Mouse (Mus musculus): ENCODE measurements around the gene Ctnna3.

The Ctnna3 gene

DNA sequence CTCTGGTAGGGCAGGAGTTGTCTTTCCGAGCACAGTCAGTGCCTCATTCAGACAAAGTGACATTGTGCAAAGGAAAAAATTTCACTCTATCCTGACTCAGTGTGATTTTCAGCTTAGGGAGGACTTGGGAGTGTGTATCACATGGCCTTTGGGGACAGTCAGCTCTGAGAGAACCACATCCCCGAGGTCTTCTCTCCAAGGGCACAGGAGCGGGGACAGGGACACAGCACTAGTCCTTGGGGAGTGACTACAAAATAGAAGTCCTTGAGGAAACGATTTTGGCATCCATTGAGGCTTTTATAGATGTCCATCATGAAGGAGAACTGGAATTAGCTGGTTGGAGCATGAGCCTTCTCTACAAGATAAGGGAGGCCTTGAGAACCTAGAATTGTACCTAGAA, 259.8 kb downstream of the Ctnna3 start:
- DNase-seq (ENCODE audit: low spot score in 2 of 2): no peak

DNA sequence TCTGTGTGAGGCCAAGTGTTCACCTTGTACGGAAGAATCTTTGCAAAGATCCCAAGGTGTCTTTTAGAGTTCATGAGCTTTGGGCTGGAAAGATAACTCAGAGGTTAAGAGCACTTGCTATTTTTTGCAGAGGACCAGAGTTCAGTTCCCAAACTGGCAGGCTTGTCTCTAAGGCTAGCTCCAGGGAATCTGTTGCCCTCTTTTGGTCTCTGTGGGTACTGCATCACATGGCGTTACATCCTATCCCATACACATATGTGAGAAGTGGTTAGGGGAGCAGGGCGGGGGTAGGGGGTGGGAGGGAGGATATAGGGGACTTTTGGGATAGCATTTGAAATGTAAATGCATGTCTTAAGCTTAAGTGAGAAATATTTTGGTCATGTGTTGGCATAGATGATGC, 262.1 kb downstream of the Ctnna3 start:
- DNase-seq (ENCODE audit: low spot score in 2 of 2): no peak

DNA sequence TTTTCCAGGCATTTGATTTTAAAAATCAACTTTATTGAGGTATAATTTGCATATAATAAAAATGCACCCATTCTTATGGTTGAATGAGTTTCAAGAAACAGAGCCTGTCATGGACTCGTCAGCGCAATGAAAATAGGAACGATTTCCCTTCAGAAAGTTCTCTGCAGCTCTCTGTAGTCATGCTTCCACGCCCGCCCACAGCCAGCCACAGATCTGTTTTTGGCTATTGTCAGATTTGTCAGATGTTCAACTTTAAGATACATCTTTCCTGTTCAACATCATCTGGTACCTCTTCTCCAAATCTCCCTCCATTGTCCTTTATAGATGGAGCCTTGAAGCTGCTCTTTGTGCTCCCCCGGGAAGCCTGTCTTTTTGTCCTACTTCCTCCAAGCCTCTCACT, 280.3 kb downstream of the Ctnna3 start:
- no peak for DNase-seq (ENCODE audit: low spot score in 2 of 2)

DNA sequence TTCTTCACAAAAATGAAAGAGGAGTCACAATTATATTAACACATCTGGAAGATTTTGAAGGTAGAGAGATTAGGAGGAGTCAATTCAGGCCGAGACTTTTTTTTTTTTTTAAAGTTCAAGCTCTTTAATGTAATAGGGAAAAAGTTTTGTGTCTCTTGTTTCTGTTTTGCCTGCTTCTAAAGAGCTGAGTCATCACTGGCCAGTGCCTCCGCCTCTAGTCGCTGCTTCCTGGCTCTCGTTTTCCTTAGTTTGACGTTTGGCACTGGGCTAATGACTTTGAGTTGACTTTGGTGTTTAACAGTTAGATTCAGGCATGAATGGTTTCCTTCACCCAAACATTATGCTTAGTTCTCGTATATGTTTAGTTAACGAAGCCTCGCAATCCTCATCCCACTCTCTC, 282.6 kb downstream of the Ctnna3 start:
- DNase-seq (ENCODE audit: low spot score in 2 of 2): no peak

DNA sequence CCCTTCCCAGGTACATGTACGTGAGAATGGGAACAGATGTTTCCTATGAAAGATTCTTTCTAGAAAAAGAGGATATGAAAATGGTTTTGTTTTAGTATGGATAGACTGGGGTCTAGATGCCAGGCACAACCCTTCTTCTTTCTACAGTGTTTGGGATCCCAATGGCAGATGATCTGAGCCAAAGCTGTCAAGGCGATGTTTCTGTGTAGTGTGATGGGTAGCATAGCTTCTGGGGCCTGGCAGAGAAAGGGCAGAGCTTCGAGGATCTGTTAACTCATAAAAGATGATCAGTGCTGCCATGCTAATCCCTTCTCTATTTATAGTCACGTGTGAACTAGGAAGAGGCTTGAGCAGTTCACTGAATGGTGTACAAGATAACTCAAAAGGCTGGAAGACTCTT, 284.3 kb downstream of the Ctnna3 start:
- no peak for DNase-seq (ENCODE audit: low spot score in 2 of 2)

DNA sequence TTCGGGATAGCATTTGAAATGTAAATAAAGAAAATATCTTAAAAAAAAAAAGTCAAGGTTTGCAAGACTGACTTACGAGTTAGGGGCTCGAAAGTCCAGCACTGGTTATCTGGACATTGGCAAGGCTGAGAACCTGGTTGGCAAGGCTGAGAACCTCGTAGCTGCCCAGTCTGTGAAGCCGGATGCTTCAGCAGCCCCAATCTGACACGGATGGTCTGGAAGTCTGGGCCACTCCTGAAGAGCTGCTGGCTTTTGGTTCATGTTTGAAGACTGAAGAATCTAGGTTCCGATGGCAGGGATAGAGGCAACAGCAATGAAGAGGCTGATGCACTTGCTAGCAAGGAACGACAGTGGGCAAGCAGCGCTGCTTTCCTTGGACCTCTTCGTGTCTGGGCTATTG, 339.0 kb downstream of the Ctnna3 start:
- no peak for DNase-seq (ENCODE audit: low spot score in 2 of 2)

DNA sequence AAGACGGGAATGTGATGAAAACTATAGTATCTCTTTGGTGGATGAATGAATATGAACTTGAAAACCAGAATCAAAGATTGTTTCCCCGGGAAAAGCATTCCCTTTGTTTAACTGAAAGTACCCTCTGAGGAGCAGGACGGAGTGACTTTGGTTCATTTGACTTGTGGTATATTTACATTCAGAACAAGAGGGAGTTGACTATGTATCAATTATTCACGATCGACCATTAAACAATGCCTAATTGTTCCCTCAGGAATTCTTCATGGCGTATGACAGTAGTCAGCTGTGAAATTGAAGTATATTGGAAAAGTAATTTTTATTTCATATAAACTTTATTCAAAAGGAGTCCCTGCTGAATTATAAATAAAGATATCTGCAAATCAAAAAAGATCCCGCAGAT, 341.8 kb downstream of the Ctnna3 start:
- no peak for DNase-seq (ENCODE audit: low spot score in 2 of 2)

DNA sequence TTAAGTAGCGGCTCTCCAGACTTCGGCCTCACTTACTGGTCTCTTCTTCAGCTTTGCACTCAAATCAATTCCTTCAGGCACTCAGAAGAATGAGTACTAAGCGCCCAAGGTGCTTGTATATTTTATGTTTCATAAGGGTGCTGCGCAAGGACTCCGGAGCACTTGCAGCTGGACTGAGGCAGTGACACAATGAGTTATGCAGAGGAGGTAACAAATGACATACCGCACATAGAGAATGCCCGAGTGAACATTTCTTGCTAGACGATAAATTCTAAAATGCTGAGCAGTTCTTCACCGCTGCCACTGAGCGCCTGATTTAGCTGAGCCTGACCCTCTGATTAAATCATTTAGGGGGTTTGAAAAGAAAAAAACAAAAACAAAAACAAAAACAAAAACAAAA, 342.2 kb downstream of the Ctnna3 start:
- no peak for DNase-seq (ENCODE audit: low spot score in 2 of 2)

DNA sequence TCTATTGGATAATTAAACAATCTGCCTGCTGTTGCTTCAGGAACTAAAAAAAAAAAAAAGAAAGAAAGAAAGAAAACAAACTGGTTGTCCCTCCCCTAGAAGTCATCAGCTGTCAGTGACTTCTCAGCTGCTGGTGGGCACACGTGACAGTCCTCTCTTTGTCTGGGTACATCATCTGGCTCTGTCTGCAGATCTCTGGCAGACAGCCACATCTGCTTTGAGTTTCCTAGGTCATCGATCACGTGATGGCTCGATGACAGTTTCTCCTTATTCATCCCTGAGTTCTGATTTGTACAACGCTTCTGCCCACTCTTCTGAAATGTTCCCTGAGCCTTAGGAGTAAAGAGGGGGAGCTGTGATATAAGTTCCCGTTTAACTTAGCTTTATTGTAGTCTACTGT, 352.1 kb downstream of the Ctnna3 start:
- no peak for DNase-seq (ENCODE audit: low spot score in 2 of 2)

DNA sequence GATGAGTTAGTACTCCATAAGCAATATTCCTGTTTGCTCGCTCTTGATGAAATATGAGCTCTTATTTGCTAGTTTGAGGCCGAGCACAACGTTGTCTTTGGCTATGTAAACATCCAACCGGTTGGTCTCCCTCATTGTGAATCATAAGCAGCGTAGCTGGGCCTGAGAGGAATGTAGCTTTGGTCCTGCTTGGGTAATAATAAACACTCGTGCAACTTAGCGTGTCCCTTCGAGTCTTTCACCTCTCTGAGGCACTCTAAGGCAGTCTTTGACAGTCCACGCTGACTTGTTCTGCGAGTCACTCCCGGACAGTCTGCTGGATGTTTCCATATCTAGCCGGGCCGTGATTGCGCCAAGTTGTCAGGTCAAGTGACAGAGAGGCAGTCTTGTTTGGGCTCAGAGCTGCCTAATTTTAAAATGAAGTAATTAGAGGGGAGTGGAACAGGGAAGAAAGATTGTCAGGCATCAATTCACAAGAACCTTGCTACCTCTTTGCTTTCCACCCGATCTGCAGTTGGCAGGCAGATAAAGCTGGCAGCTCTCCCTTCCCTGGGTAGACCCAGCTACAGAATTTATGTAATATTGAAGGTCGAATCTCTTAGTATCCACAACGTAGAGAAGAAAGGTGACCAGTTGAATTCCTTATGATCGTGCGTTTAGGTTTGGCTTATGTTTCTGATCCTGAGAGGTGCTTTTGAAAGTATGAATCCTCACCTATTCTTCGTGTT, 355.1 kb downstream of the Ctnna3 start:
- DNase-seq (ENCODE audit: low spot score in 2 of 2): no peak

DNA sequence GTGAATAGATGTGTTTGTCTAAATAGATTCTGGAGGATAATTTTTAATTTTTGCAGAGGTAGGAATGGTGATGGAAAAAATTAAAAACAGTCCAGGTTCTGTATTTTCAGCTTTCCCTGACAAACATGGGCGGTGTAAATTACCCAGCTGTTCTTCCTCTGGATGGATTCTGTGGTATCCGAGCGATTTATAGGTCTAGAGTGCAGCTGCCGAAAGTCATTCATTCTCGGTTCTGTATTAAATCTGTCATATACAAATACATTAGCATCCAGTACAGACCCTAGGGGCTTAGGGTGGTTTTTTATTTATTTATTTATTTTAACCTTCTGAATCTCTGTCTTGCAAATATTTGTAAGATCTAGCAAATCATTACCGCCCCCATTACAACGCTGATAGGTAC, 356.5 kb downstream of the Ctnna3 start:
- no peak for DNase-seq (ENCODE audit: low spot score in 2 of 2)

DNA sequence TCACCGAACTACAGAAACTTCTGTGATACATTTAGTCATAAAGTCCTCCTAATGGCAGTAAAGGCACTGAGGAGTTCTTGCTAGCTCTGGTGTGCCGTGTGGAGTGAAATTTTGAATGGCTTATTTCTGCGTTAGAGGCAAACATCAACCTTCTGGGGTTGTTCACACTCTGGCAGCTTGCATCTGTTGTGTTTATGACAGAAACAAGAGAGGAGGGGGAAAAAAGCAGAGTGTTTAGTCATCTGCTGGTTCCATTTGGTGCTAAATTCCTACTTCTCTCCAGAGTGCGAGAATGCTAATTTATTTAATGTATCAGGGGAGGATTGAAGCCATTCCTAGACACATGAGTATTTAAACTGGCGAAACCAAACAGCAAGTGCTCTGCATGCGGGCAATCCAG, 374.0 kb downstream of the Ctnna3 start:
- DNase-seq (ENCODE audit: low spot score in 2 of 2): no peak

DNA sequence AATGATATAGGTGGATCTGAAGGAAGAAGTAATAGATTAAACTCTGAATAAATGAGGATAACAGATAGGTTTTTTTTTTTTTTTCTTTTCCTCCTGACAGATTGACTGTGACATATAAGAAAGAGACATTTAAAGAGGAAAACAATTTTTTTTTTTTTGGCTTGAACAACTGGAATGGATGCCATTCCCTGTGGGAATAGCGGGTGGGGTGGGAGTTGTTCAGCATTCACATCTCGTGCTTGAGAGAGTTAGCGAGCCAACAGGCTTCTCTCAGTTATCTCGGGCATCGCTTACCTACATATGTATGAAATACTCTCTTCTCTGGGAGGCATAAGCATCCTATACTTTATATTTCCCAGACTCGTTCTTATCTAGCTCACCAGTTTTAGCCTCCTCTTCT, 375.7 kb downstream of the Ctnna3 start:
- no peak for DNase-seq (ENCODE audit: low spot score in 2 of 2)

DNA sequence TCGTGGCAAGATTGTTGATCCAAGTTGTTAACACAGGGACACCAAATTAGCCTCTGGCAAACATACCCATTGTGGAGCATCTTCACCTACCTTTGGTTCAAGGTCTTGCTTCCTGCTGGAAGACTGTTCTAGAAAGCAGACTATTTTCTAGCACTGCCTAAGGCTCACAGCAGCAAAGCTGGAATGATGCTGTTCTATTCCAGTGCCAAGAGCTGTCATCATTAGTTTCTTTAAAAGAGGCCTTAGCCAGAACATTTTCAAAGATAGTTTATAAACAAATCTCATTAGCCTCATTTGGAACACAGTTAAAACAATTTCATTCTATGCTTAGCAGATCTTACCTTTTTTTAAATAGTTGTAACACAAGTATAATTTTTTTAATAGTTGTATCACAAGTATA, 376.4 kb downstream of the Ctnna3 start:
- DNase-seq (ENCODE audit: low spot score in 2 of 2): no peak

DNA sequence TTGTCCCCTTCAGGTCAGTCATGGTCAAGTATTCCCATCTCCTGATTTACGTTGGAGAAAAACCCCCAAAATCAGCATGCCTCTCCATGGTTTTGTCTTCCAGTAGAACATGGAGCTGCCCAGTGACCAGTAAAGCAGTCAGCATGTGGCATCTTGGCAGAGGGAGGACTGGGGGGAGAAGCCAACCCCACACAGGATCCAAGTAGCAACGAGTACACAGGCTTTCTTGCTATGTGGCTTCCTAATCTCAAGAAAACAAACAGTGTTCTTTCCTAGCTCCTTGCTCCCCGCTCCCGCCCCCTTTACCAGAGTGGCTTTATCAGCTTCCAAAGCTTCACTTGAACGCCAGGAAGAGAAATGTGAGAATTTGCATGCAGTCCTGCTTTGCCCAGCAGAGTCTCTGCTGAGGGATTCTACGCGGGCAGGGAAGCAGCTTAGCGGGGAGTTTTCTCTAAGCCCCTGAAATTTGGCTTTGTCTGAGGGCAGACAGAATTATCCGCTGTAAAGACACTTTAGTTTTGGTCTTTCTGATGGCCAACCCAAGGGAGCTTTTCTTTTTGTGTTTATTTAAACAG, 380.2 kb downstream of the Ctnna3 start:
- no peak for DNase-seq (ENCODE audit: low spot score in 2 of 2)

DNA sequence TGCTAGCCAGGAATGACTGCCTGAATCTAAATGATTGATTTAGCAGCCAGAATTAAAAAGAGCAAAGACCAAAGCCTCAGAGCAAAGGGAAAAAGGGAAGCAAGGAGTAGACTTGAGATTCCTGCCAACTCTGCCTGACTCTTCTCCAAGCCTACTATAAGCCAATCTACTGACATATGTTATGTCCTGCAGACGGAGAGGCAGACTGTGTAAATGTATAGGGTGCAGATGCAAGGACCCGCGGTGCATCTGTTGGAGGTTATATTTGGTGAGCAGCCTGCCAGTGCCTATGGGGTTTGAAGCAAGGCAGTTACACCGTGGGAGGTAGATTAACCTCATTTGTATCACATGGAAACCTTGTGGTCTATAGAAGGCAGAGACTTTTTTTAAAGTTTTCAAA, 409.1 kb downstream of the Ctnna3 start:
- DNase-seq (ENCODE audit: low spot score in 2 of 2): no peak

DNA sequence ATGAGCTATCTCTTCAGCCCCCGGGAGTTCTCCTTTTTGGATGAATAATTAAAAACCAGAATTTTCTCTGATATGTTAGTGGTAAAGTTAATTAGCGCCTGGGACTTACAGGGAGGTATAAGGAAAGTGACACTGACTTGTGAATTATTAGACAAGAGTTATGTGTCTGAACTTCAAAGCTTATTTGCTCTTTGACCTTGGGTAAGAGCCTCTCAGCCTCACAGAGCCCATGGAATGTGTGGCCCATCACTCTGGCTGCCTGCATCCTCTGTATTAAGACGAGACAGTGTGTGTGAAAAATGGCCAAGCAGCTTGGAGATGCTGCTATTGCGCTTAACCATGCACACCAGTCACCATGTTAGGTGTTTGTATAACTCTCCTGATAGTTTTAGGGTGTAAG, 422.0 kb downstream of the Ctnna3 start:
- DNase-seq (ENCODE audit: low spot score in 2 of 2): no peak

DNA sequence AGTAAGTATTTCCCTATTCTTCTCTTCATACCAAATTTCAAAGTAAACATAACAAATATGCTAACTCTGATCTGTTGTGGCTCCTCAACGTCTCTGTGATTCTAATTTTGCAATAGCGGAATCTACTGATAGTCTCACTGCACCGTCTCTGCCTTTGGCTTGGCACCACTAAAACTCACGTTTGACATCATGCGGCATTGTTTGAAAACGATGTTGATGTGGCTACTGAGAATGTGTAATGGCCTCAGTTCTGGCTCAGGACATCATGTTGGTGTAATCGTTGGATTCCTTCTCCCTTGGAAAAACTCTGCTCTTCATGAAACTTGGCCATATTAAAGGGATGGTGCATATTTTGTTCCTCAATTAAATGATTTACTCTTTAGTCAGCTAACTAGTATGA, 439.2 kb downstream of the Ctnna3 start:
- no peak for DNase-seq (ENCODE audit: low spot score in 2 of 2)

DNA sequence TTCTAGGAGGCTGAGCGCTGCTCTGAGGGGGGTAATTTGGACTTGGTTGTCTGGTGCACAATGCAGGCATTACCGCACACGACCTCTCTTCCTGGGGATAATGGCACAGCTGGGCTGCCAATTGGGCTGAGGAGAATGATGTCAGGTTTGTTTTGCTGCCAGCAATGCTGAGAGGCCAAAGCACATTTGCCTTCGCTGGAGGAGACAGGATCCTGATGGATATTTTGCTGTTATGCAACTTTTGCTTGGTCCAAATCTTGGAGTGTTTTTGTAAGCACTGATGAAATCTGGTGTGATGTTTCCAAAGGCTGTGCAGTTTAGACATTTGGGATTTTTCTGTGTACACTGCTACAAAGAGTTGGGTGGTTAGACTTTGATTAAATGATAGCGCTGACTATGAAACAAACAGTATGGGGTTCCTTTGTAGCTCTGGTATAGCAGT, 450.6 kb downstream of the Ctnna3 start:
- no peak for DNase-seq (ENCODE audit: low spot score in 2 of 2)

DNA sequence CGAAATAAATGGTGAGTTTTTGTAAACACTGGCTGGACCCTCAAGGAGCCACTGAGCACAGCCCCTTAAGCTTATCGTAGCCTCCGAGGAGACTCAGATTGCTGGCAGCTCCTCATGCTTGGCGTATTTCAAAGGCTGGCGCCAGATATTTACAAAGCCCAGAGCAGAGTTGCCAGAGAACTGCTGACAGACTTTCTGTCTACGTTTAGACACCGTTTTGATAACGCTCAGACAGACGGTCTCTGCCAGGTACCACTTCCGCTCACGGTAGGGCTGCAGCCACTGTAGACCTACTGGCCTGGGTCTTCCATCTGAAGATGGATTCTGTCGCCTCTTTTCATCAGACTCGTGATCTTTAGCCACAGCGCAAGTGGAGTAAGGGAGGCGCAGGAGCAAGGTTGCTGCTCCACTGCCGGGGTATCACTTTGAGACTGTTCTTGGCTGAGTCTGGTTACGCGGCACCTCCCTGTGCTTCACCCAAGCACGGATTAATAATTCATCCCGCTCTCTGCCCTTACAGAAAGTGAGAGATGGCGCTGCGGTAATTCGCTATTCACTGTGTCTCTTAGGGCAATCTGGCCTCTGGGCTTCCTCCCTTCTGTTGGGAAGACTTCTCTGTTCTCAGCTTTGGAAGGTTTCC, 456.7 kb downstream of the Ctnna3 start:
- DNase-seq (ENCODE audit: low spot score in 2 of 2): no peak

DNA sequence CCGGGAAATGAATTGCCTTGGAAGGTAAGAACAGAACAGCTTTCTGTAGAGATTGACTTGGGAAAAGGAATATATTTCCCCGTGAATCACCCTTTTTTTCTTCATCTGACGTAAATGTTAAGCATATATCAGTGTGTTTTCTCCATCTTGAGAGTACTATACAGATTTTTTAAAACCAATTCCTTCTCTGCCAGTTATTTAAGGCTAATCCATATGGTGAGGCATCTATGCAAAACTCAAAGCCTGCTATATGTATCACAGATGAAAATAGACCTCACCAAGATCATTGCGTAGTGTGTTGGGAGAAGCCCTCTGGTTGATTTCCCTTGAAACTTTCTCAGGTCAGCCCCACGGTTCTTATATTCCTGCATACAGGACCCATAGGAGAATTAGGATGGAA, 464.7 kb downstream of the Ctnna3 start:
- DNase-seq (ENCODE audit: low spot score in 2 of 2): no peak

DNA sequence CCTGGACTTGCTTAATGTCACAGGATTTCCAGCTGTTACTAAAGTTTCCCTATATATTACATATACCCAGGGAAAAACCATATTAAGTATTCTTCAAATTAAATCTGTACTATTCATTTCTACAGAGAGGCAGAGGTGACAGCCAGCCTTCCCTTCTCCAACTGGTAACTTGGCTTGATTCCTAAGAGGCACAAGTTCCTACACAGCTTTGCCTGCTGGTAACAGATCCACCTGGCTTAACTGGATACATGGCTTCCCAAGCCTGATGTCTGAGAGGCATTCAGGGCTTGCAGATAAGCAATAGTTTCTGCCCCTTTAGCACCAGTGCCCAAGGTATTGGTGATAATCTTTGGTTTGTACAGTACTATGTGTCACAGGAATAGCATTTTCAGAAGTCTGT, 470.0 kb downstream of the Ctnna3 start:
- no peak for DNase-seq (ENCODE audit: low spot score in 2 of 2)

DNA sequence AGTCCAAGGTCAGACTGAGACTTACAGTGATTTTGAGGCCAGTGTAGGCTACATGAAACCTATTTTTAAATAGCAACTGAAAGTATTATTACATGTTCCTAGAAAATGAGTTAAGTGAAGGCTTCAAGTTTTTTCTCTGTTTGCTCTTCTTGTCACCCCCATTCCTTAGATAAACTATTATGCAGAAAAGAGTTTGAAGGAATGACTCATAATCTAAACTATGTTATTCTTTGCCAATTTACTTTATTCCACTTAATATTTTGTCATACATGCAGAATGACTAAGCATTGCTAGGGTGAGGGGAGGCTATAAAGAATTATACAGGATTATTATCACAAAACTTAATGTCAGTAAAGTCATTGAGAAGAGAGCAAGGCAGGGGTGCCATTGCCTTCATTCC, 479.0 kb downstream of the Ctnna3 start:
- no peak for DNase-seq (ENCODE audit: low spot score in 2 of 2)

DNA sequence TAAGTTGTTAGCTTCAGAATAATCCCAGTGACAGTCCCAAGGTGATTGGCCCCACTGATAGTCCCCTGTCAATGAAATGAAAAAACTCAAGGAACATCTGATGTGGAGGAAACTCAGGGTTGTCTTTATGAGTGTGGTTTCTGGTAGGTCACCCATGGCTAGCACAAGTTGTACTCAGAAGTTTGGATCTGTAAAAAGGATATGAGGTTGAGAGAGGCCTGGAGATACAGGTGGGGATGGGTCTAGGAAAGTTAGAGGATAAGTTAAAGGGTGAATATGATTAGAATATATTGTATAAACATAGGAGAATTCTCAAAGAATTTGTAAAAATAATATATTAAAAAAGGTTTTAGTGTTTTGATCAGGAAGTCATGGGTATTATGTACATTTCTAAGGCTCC, 497.4 kb downstream of the Ctnna3 start, which contains the start of gene Gm10118:
TSS of gene Gm10118 (minus strand) at position 101 of the 400 bp plus-strand sequence.
- DNase-seq (ENCODE audit: low spot score in 2 of 2): no peak
